Mouse (Mus musculus) spleen, adult 2 months (tissue): ENCODE results near the gene Extl1.

Experiments used
- CTCF ChIP-seq: fragments of 200-500 bp; IDR thresholded peaks from 2 replicates; pipeline ENCODE4 v1.5.1; 2011; ENCODE audit warnings: mild to moderate bottlenecking, inconsistent platforms; ENCODE audit not compliant: insufficient read depth, insufficient read length, insufficient replicate concordance; ENCODE audit errors: extremely low read depth
- POLR2A ChIP-seq: fragments of 200-500 bp; IDR thresholded peaks from 2 replicates; pipeline ENCODE4 v1.6.1; 2011; ENCODE audit warnings: low read depth, low read length, inconsistent platforms

DNA sequence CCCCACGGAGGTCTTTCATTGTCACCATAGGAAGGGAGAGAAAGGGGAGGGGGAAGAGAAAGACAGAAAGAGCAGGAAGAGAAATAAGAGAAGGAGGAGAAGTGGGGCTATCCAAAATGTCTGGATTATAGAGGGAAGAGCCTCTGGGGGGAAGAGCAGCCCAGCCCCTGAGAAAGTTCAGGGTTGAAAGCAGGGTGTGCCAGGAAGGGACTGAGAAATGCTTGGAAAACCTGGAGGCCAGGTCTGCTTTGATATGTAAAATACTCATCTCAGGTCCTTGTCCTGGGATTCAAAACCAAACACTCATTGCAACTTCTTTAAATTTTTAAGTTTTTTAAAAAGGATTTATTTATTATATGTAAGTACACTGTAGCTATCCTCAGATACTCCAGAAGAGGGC is 8.0 kb upstream of the Extl1 start:
- TF ChIP-seq CTCF = no peak
- TF ChIP-seq POLR2A = no peak
